Comparison of ENCODE assay signal across 10 mouse cellular contexts in genomic region chr11:120957731-120958257, GRCm38 (mm10). TPM values are rescaled to one million over a fixed set of nuclear protein-coding genes. Genes with fewer than 3 reads are reported as not detected.
DNase-seq lines count a peak whose midpoint lies in the region; ATAC-seq and TF ChIP-seq lines count a peak whose summit lies in the region.
"Had no signal": no experiment of that assay in that cellular context is flagged by ENCODE, and none has a peak within 500 bp of the region (broad histone marks: within the 10 kb centered on the region; RNA-seq: fewer than 3 reads in every experiment).

No protein-coding gene starts in this region.

- no peak for TF ChIP-seq EP300 in MEL (IDR thresholded peaks at IDR 0.05; ENCODE audit: low read depth in 1 of 2, low read length in 2 of 2)

- 0 out of 2 replicates have a peak, but pooled peaks cover 2% of the 10 kb centered on the region for H3K4me1 ChIP-seq in kidney, adult 2 months (ENCODE audit: control insufficient read depth, insufficient read depth, low read length)
- H3K4me1 ChIP-seq in MEL (ENCODE audit: control insufficient read depth in 1 of 2, insufficient read depth in 2 of 2, low read length in 2 of 2), result peaks cover 2 to 14% of the 10 kb centered on the region in 2 experiments; a peak in 2 of 4 replicates
- peaks cover 50% of the 10 kb centered on the region for H3K4me1 ChIP-seq in heart, embryonic 11.5 days (ENCODE audit: control insufficient read depth, insufficient read depth, low read length)

- DNase-seq in kidney, adult 2 months, result peak; percentile 21
- no peak for DNase-seq in kidney, adult 9 months
- DNase-seq in MEL (ENCODE audit: low read depth, low spot score), result peak; percentile 58
- DNase-seq in lung, postnatal 14 days, result peak; percentile 40
- DNase-seq in cerebellum, adult 8-10 months, result no peak
- DNase-seq in thymus, postnatal 4 days, result no peak
- DNase-seq in thymus, adult 18-20 months, result no peak
- DNase-seq: cerebellum, adult 9-11 months had no signal

- H3K27ac ChIP-seq in kidney, adult 2 months (ENCODE audit: insufficient read depth, low read depth, low read length), result no peak overlapping the region
- H3K27ac ChIP-seq in MEL (ENCODE audit: control insufficient read depth, low read depth, low read length), result no peak overlapping the region
- H3K27ac ChIP-seq in heart, embryonic 11.5 days (ENCODE audit: low read depth, low read length), result peak overlapping the region; percentile 46
- H3K27ac ChIP-seq: midbrain, embryonic 10.5 days had no signal

- peaks cover 21% of the 10 kb centered on the region for H3K79me2 ChIP-seq in MEL (ENCODE audit: control insufficient read depth, insufficient read depth, low read length, poor library complexity)

- 47% methylated on average over 15 of the region's 15 CpGs for WGBS in kidney, adult 2 months
- WGBS in heart, embryonic 11.5 days (ENCODE audit: insufficient replicate concordance), result 66% methylated on average over 15 of the region's 15 CpGs

- no peak for TF ChIP-seq CTCF in kidney, adult 2 months (conservative IDR thresholded peaks at IDR 0.05; ENCODE audit: insufficient read depth, insufficient read length, low read depth, low read length)
- no peak for TF ChIP-seq CTCF in MEL (IDR thresholded peaks at IDR 0.05 in 2 of 3, conservative IDR thresholded peaks at IDR 0.05 in 1 of 3; ENCODE audit: control insufficient read depth in 1 of 3, insufficient read depth in 1 of 3, low read depth in 2 of 3, low read length in 3 of 3, poor library complexity in 1 of 3, severe bottlenecking in 1 of 3)

- no peak for TF ChIP-seq RAD21 in MEL (IDR thresholded peaks at IDR 0.05; ENCODE audit: low read depth, low read length)

- TF ChIP-seq POLR2A in kidney, adult 2 months (IDR thresholded peaks at IDR 0.05; ENCODE audit: low read depth, low read length), result no peak
- TF ChIP-seq POLR2A in MEL (IDR thresholded peaks at IDR 0.05; ENCODE audit: control insufficient read depth in 1 of 2, insufficient read depth in 1 of 2, low read depth in 1 of 2, low read length in 2 of 2, poor library complexity in 1 of 2), result no peak

- H3K27me3 ChIP-seq in kidney, adult 2 months (replicated peaks; ENCODE audit: control insufficient read depth, insufficient read depth, low read length), result no peaks in the 10 kb centered on the region
- H3K27me3 ChIP-seq in MEL (ENCODE audit: control insufficient read depth in 1 of 2, insufficient read depth in 2 of 2, low read length in 2 of 2), result no peaks in the 10 kb centered on the region
- no peaks in the 10 kb centered on the region for H3K27me3 ChIP-seq in heart, embryonic 11.5 days (ENCODE audit: control insufficient read depth, insufficient read depth, low read length)

- no peaks in the 10 kb centered on the region for H3K9me3 ChIP-seq in MEL (replicated peaks; ENCODE audit: insufficient read depth, low read length)
- H3K9me3 ChIP-seq in heart, embryonic 11.5 days (replicated peaks; ENCODE audit: control insufficient read depth, low read length), result no peaks in the 10 kb centered on the region
- H3K9me3 ChIP-seq: midbrain, embryonic 10.5 days had no signal

- no peak overlapping the region for H3K9ac ChIP-seq in MEL (ENCODE audit: control insufficient read depth, low read depth, low read length, poor library complexity, severe bottlenecking)
- H3K9ac ChIP-seq in heart, embryonic 11.5 days (ENCODE audit: low read depth, low read length), result no peak overlapping the region; the same call in 1 of the 2 replicates

- H3K4me3 ChIP-seq in kidney, adult 2 months (ENCODE audit: insufficient read depth, low read depth, low read length), result no peak overlapping the region
- no peak overlapping the region for H3K4me3 ChIP-seq in MEL (ENCODE audit: control insufficient read depth in 1 of 2, insufficient read depth in 1 of 2, low read depth in 2 of 2, low read length in 2 of 2)
- H3K4me3 ChIP-seq in heart, embryonic 11.5 days (ENCODE audit: low read depth, low read length), result no peak overlapping the region
- H3K4me3 ChIP-seq: midbrain, embryonic 10.5 days had no signal

- ATAC-seq in heart, embryonic 11.5 days (replicated peaks; ENCODE audit: insufficient number of reproducible peaks, low FRiP score, low TSS enrichment), result no peak

- peaks cover 5% of the 10 kb centered on the region for H3K36me3 ChIP-seq in kidney, adult 2 months (ENCODE audit: control insufficient read depth, insufficient read depth, low read length)
- peaks cover 13 to 19% of the 10 kb centered on the region in 2 experiments for H3K36me3 ChIP-seq in MEL (ENCODE audit: control insufficient read depth in 1 of 2, insufficient read depth in 2 of 2, low read length in 2 of 2)
- H3K36me3 ChIP-seq in heart, embryonic 11.5 days (ENCODE audit: control insufficient read depth, insufficient read depth, low read length), result peaks cover 40% of the 10 kb centered on the region

- H3K4me2 ChIP-seq in heart, embryonic 11.5 days, result no peak overlapping the region

TF ChIP-seq in MEL, 35 proteins besides CTCF, POLR2A, EP300 and RAD21:
- TF ChIP-seq GABPA (IDR thresholded peaks at IDR 0.05; ENCODE audit: low read depth, low read length), result no peak
- TF ChIP-seq MEF2A (IDR thresholded peaks at IDR 0.05; ENCODE audit: extremely low read depth, insufficient replicate concordance, low read depth, low read length, poor library complexity, severe bottlenecking), result no peak
- TF ChIP-seq NELFE (IDR thresholded peaks at IDR 0.05; ENCODE audit: low read depth, low read length), result no peak
- no peak for TF ChIP-seq USF2 (IDR thresholded peaks at IDR 0.05; ENCODE audit: borderline replicate concordance in 1 of 2, insufficient read depth in 1 of 2, low read depth in 1 of 2, low read length in 2 of 2)
- no peak for TF ChIP-seq CHD1 (IDR thresholded peaks at IDR 0.05; ENCODE audit: low read depth, low read length)
- no peak for TF ChIP-seq RCOR1 (IDR thresholded peaks at IDR 0.05; ENCODE audit: low read depth, low read length)
- no peak for TF ChIP-seq NRF1 (IDR thresholded peaks at IDR 0.05; ENCODE audit: insufficient read depth, low read depth, low read length, poor library complexity, severe bottlenecking)
- no peak for TF ChIP-seq USF1 (IDR thresholded peaks at IDR 0.05; ENCODE audit: low read depth, low read length)
- TF ChIP-seq ZNF384 (IDR thresholded peaks at IDR 0.05; ENCODE audit: low read depth, low read length), result no peak
- TF ChIP-seq TBP (IDR thresholded peaks at IDR 0.05; ENCODE audit: low read depth, low read length), result no peak
- TF ChIP-seq POLR2AphosphoS2 (IDR thresholded peaks at IDR 0.05; ENCODE audit: low read length), result no peak; the same call in 1 of the 2 replicates
- no peak for TF ChIP-seq GATA1 (IDR thresholded peaks at IDR 0.05; ENCODE audit: low read depth, low read length)
- TF ChIP-seq CHD2 (IDR thresholded peaks at IDR 0.05; ENCODE audit: low read length), result no peak
- TF ChIP-seq MAX (IDR thresholded peaks at IDR 0.05; ENCODE audit: low read length), result no peak
- no peak for TF ChIP-seq HCFC1 (IDR thresholded peaks at IDR 0.05; ENCODE audit: low read depth, low read length)
- no peak for TF ChIP-seq E2F4 (IDR thresholded peaks at IDR 0.05; ENCODE audit: borderline replicate concordance, low read depth, low read length)
- TF ChIP-seq MYC (IDR thresholded peaks at IDR 0.05; ENCODE audit: low read depth, low read length), result no peak
- TF ChIP-seq TAL1 (IDR thresholded peaks at IDR 0.05; ENCODE audit: low read length), result no peak
- TF ChIP-seq UBTF (IDR thresholded peaks at IDR 0.05; ENCODE audit: borderline replicate concordance, insufficient read depth, low read depth, low read length), result no peak
- TF ChIP-seq KAT2A (conservative IDR thresholded peaks at IDR 0.05; ENCODE audit: low read depth, low read length), result no peak
TF ChIP-seq in MEL: peak in this region for 0.

RNA-seq across cellular contexts. Expression of gene Slc16a3, which starts 9.5 kb away (rescaled TPM):
- 2.0 and 2.9 TPM in 2 replicates for polyA plus RNA-seq in kidney, adult 2 months (2012; rRNA removed)
- 570 and 748 TPM in 2 replicates for total RNA-seq in MEL (2012; rRNA removed)
- 100 to 1,000 TPM in 1 of 2 experiments, 10 to 100 TPM in 1; 85.7 to 610 TPM for polyA plus RNA-seq in MEL (2012; ENCODE audit: insufficient read depth in 1 of 2, insufficient read length in 2 of 2, low read depth in 1 of 2, low replicate concordance in 2 of 2, missing spikeins in 1 of 2)
- 176 and 189 TPM in 2 replicates for polyA plus RNA-seq in heart, embryonic 11.5 days (2014; fragmentation: Nextera tagmentation; extraction: Ambion mirVana)

RNA-seq across cellular contexts. Expression of gene Ccdc57, which starts 25.1 kb away (rescaled TPM):
- polyA plus RNA-seq in kidney, adult 2 months (2012; rRNA removed), result 2.9 and 3.5 TPM in 2 replicates
- total RNA-seq in MEL (2012; rRNA removed), result 4.4 and 5.3 TPM in 2 replicates
- polyA plus RNA-seq in MEL (2012; ENCODE audit: insufficient read depth in 1 of 2, insufficient read length in 2 of 2, low read depth in 1 of 2, low replicate concordance in 2 of 2, missing spikeins in 1 of 2), result 1 to 10 TPM in 1 of 2 experiments, not detected in 1; 7.4 TPM
- polyA plus RNA-seq in heart, embryonic 11.5 days (2014; fragmentation: Nextera tagmentation; extraction: Ambion mirVana), result 3.3 and 3.9 TPM in 2 replicates

RNA-seq across cellular contexts. Expression of gene Csnk1d, which starts 33.3 kb away (rescaled TPM):
- polyA plus RNA-seq in kidney, adult 2 months (2012; rRNA removed), result 63.3 and 71.0 TPM in 2 replicates
- 81.3 and 83.2 TPM in 2 replicates for total RNA-seq in MEL (2012; rRNA removed)
- 100 to 1,000 TPM; 121 to 329 TPM for polyA plus RNA-seq in MEL (2012; ENCODE audit: insufficient read depth in 1 of 2, insufficient read length in 2 of 2, low read depth in 1 of 2, low replicate concordance in 2 of 2, missing spikeins in 1 of 2)
- polyA plus RNA-seq in heart, embryonic 11.5 days (2014; fragmentation: Nextera tagmentation; extraction: Ambion mirVana), result 47.9 and 58.5 TPM in 2 replicates

Comparison
In these comparisons a context has a peak if more than half of its experiments do, and no peak if none do; other contexts are left out.
1. DNase-seq: peak in kidney, adult 2 months (single experiment), MEL (single experiment) and lung, postnatal 14 days (single experiment); none in kidney, adult 9 months (single experiment), cerebellum, adult 8-10 months (single experiment), thymus, postnatal 4 days (single experiment) and thymus, adult 18-20 months (0 of 2).
2. RNA of gene Slc16a3, which starts 9.5 kb away (polyA plus RNA-seq): 85.7 to 610 TPM in MEL and 176 to 189 TPM in heart, embryonic 11.5 days; 2.0 to 2.9 TPM in kidney, adult 2 months; every median in the first group is over 10 times any median in the second.